Mouse (Mus musculus): ENCODE results near the gene Myocd. TPM values are rescaled to one million over a fixed set of nuclear protein-coding genes. Genes with fewer than 3 reads are reported as not detected.
A peak's percentile ranks its signal among the peaks of the same experiment; 100 is the strongest.

Gene Myocd
- polyA plus RNA-seq (2016; fragmentation: Nextera tagmentation; extraction: Ambion mirVana) = 53.2 and 73.8 TPM in 2 replicates

- H3K9me3 ChIP-seq = no peaks in the 10 kb centered on the region
- no peaks in the 10 kb centered on the region for H3K27me3 ChIP-seq (ENCODE audit: insufficient read depth, poor library complexity, severe bottlenecking)
- peak; percentile 94 for DNase-seq (ENCODE audit: low spot score)
- 0 out of 2 replicates have a peak, but pooled peaks cover 6% of the 10 kb centered on the region for H3K36me3 ChIP-seq
- peak within 1 kb of the TSS; percentile 87 for H3K27ac ChIP-seq
- WGBS = under 1% methylated on average over 37 of the region's 37 CpGs
- H3K4me1 ChIP-seq = peaks cover 32% of the 10 kb centered on the region
- peak within 1 kb of the TSS; percentile 70 for H3K4me3 ChIP-seq
These were observed at the start of gene Myocd for GRCm38 (mm10) chr11:65269851-65270473. Gene Myocd, minus strand, starts transcription at chr11:65269989.

- peak; percentile 91 for DNase-seq (ENCODE audit: low spot score)
- Histone ChIP-seq H3K9me3 (no peaks in the 10 kb centered on the region), H3K4me3 (no peak overlapping the region; the same call in 1 of the 2 replicates), H3K36me3 (peaks cover 13% of the 10 kb centered on the region; the same call in 1 of the 2 replicates), H3K27me3 (ENCODE audit: insufficient read depth, poor library complexity, severe bottlenecking) (no peaks in the 10 kb centered on the region), H3K27ac (peak overlapping the region; percentile 70), H3K4me1 (peaks cover 61% of the 10 kb centered on the region)
- 1% methylated on average over 3 of the region's 3 CpGs for whole genome bisulfite sequencing
These were observed 34.0 kb upstream of the Myocd start for GRCm38 (mm10) chr11:65303824-65304223.

GRCm38 (mm10) chr11:65294128-65294833 lies 24.5 kb upstream of the Myocd start:
- Histone ChIP-seq H3K36me3 (no peaks in the 10 kb centered on the region), H3K27ac (no peak overlapping the region), H3K4me3 (no peak overlapping the region), H3K27me3 (ENCODE audit: insufficient read depth, poor library complexity, severe bottlenecking) (no peaks in the 10 kb centered on the region), H3K4me1 (peaks cover 43% of the 10 kb centered on the region), H3K9me3 (no peaks in the 10 kb centered on the region)
- DNase-seq (ENCODE audit: low spot score) = no peak
- WGBS = 69% methylated on average over 10 of the region's 10 CpGs

GRCm38 (mm10) chr11:65292994-65293393 lies 23.2 kb upstream of the Myocd start:
- no peaks in the 10 kb centered on the region for H3K27me3 ChIP-seq (ENCODE audit: insufficient read depth, poor library complexity, severe bottlenecking)
- no peak for DNase-seq (ENCODE audit: low spot score)
- no peak overlapping the region for H3K27ac ChIP-seq
- no peaks in the 10 kb centered on the region for H3K36me3 ChIP-seq
- peaks cover 30% of the 10 kb centered on the region for H3K4me1 ChIP-seq
- H3K9me3 ChIP-seq = no peaks in the 10 kb centered on the region
- no peak overlapping the region for H3K4me3 ChIP-seq

- no peak for DNase-seq (ENCODE audit: low spot score)
- Histone ChIP-seq H3K9me3 (no peaks in the 10 kb centered on the region), H3K4me3 (no peak overlapping the region), H3K27ac (no peak overlapping the region), H3K4me1 (no peaks in the 10 kb centered on the region), H3K36me3 (no peaks in the 10 kb centered on the region; the same call in 1 of the 2 replicates), H3K27me3 (ENCODE audit: insufficient read depth, poor library complexity, severe bottlenecking) (no peaks in the 10 kb centered on the region)
- WGBS = 86% methylated on average over 8 of the region's 8 CpGs
These were observed 17.9 kb upstream of the Myocd start for GRCm38 (mm10) chr11:65287706-65288105.

GRCm38 (mm10) chr11:65286211-65286610 lies 16.4 kb upstream of the Myocd start:
- H3K27ac ChIP-seq = no peak overlapping the region
- no peak overlapping the region for H3K4me3 ChIP-seq
- no peaks in the 10 kb centered on the region; the same call in 1 of the 2 replicates for H3K36me3 ChIP-seq
- H3K9me3 ChIP-seq = no peaks in the 10 kb centered on the region
- 90% methylated on average over 2 of the region's 2 CpGs for WGBS
- no peaks in the 10 kb centered on the region for H3K27me3 ChIP-seq (ENCODE audit: insufficient read depth, poor library complexity, severe bottlenecking)
- H3K4me1 ChIP-seq = no peaks in the 10 kb centered on the region
- DNase-seq (ENCODE audit: low spot score) = no peak

- H3K36me3 ChIP-seq = 0 out of 2 replicates have a peak, but pooled peaks cover 4% of the 10 kb centered on the region
- no peak overlapping the region for H3K27ac ChIP-seq
- no peaks in the 10 kb centered on the region for H3K9me3 ChIP-seq
- WGBS = 79% methylated on average over 6 of the region's 6 CpGs
- no peak for DNase-seq (ENCODE audit: low spot score)
- H3K4me3 ChIP-seq = no peak overlapping the region
- no peaks in the 10 kb centered on the region for H3K27me3 ChIP-seq (ENCODE audit: insufficient read depth, poor library complexity, severe bottlenecking)
- H3K4me1 ChIP-seq = peaks cover 15% of the 10 kb centered on the region
These were observed 5.7 kb upstream of the Myocd start for GRCm38 (mm10) chr11:65275441-65275840.

GRCm38 (mm10) chr11:65271000-65271399 lies 1.2 kb upstream of the Myocd start:
- WGBS = 13% methylated on average over 4 of the region's 4 CpGs
- Histone ChIP-seq H3K27me3 (ENCODE audit: insufficient read depth, poor library complexity, severe bottlenecking) (no peaks in the 10 kb centered on the region), H3K4me3 (peak overlapping the region; percentile 70), H3K27ac (peak overlapping the region; percentile 87; the same call in 1 of the 2 replicates), H3K4me1 (peaks cover 29% of the 10 kb centered on the region), H3K36me3 (0 out of 2 replicates have a peak, but pooled peaks cover 4% of the 10 kb centered on the region), H3K9me3 (no peaks in the 10 kb centered on the region)
- no peak for DNase-seq (ENCODE audit: low spot score)

- peak overlapping the region; percentile 87 for H3K27ac ChIP-seq
- peaks cover 44% of the 10 kb centered on the region for H3K4me1 ChIP-seq
- 0 out of 2 replicates have a peak, but pooled peaks cover 3% of the 10 kb centered on the region for H3K36me3 ChIP-seq
- DNase-seq (ENCODE audit: low spot score) = no peak
- no peaks in the 10 kb centered on the region for H3K27me3 ChIP-seq (ENCODE audit: insufficient read depth, poor library complexity, severe bottlenecking)
- 34% methylated on average over 4 of the region's 4 CpGs for WGBS
- no peaks in the 10 kb centered on the region for H3K9me3 ChIP-seq
- H3K4me3 ChIP-seq = peak overlapping the region; percentile 70
These were observed 1.5 kb downstream of the Myocd start for GRCm38 (mm10) chr11:65268310-65268709.

- Histone ChIP-seq H3K4me3 (no peak overlapping the region), H3K27me3 (ENCODE audit: insufficient read depth, poor library complexity, severe bottlenecking) (no peaks in the 10 kb centered on the region), H3K4me1 (peaks cover 48% of the 10 kb centered on the region), H3K27ac (peak overlapping the region; percentile 72), H3K36me3 (0 out of 2 replicates have a peak, but pooled peaks cover 3% of the 10 kb centered on the region), H3K9me3 (no peaks in the 10 kb centered on the region)
- WGBS = 51% methylated on average over 6 of the region's 6 CpGs
- no peak for DNase-seq (ENCODE audit: low spot score)
These were observed 6.3 kb downstream of the Myocd start for GRCm38 (mm10) chr11:65263466-65263865.

- Histone ChIP-seq H3K27me3 (ENCODE audit: insufficient read depth, poor library complexity, severe bottlenecking) (no peaks in the 10 kb centered on the region), H3K4me3 (no peak overlapping the region), H3K4me1 (peaks cover 69% of the 10 kb centered on the region), H3K27ac (no peak overlapping the region), H3K36me3 (peaks cover 3% of the 10 kb centered on the region; the same call in 1 of the 2 replicates), H3K9me3 (no peaks in the 10 kb centered on the region)
- 88% methylated on average over 4 of the region's 4 CpGs for WGBS
- no peak for DNase-seq (ENCODE audit: low spot score)
These were observed 10.8 kb downstream of the Myocd start for GRCm38 (mm10) chr11:65258997-65259396.

- Histone ChIP-seq H3K4me3 (no peak overlapping the region), H3K27me3 (ENCODE audit: insufficient read depth, poor library complexity, severe bottlenecking) (no peaks in the 10 kb centered on the region), H3K4me1 (peaks cover 66% of the 10 kb centered on the region), H3K36me3 (peaks cover 3% of the 10 kb centered on the region; the same call in 1 of the 2 replicates), H3K27ac (0 out of 2 replicates have a peak overlapping the region, but pooled peaks have one; percentile 18), H3K9me3 (no peaks in the 10 kb centered on the region)
- WGBS = 73% methylated on average over 11 of the region's 11 CpGs
- no peak for DNase-seq (ENCODE audit: low spot score)
These were observed 13.6 kb downstream of the Myocd start for GRCm38 (mm10) chr11:65256143-65256542.

- WGBS = 70% methylated on average over 6 of the region's 6 CpGs
These were observed 14.2 kb downstream of the Myocd start for GRCm38 (mm10) chr11:65255564-65255963.

More at GRCm38 (mm10) chr11:65255564-65255963, 14.2 kb downstream of the Myocd start:
- Histone ChIP-seq H3K9me3 (no peaks in the 10 kb centered on the region), H3K4me1 (peaks cover 66% of the 10 kb centered on the region), H3K27ac (peak overlapping the region; percentile 26; the same call in 1 of the 2 replicates), H3K36me3 (peaks cover 3% of the 10 kb centered on the region; the same call in 1 of the 2 replicates), H3K4me3 (no peak overlapping the region), H3K27me3 (ENCODE audit: insufficient read depth, poor library complexity, severe bottlenecking) (no peaks in the 10 kb centered on the region)
- DNase-seq (ENCODE audit: low spot score) = no peak
